13 mouse cellular contexts compared by ENCODE assay signal in genomic region chr9:102180486-102180885, GRCm38 (mm10).
"Had no signal": no experiment of that assay in that cellular context is flagged by ENCODE, and none has a peak within 500 bp of the region (broad histone marks: within the 10 kb centered on the region; RNA-seq: fewer than 3 reads in every experiment).

No protein-coding gene starts in this region.

- DNase-seq: kidney, adult 9 months; kidney, postnatal 36 days; layer of hippocampus, adult 9-11 months; layer of hippocampus, postnatal 36 days; liver; liver, embryonic 13.5 days; liver, postnatal 0 days; thymus, postnatal 4 days had no signal

- H3K9me3 ChIP-seq: limb, embryonic 12.5 days; liver, embryonic 13.5 days; lung, embryonic 15.5 days; neural tube, embryonic 15.5 days had no signal

- H3K4me2 ChIP-seq: limb, embryonic 12.5 days; liver, embryonic 13.5 days; lung, embryonic 15.5 days; neural tube, embryonic 15.5 days had no signal

- H3K36me3 ChIP-seq: limb, embryonic 12.5 days; liver, embryonic 13.5 days; lung, embryonic 15.5 days; neural tube, embryonic 15.5 days had no signal

- H3K9ac ChIP-seq: limb, embryonic 12.5 days; liver, embryonic 13.5 days; liver, postnatal 0 days; lung, embryonic 15.5 days; neural tube, embryonic 15.5 days had no signal

- H3K27me3 ChIP-seq: limb, embryonic 12.5 days; liver, embryonic 13.5 days; lung, embryonic 15.5 days had no signal

- H3K4me1 ChIP-seq: liver, embryonic 13.5 days; lung, embryonic 15.5 days had no signal

- H3K4me3 ChIP-seq: limb, embryonic 12.5 days; liver, embryonic 13.5 days; lung, embryonic 15.5 days; neural tube, embryonic 15.5 days had no signal

- ATAC-seq: liver, postnatal 0 days had no signal

- H3K27ac ChIP-seq: kidney, postnatal 0 days; limb, embryonic 12.5 days; liver, embryonic 13.5 days; lung, embryonic 15.5 days; stomach, postnatal 0 days had no signal
